Mouse (Mus musculus): ENCODE measurements at regions not wholly inside any gene's neighbourhood (a gene's known extent, or its start where the extent isn't known, plus 50 kb on each side); places are given as distances from the start of the nearest gene placed in this dataset.

DNA sequence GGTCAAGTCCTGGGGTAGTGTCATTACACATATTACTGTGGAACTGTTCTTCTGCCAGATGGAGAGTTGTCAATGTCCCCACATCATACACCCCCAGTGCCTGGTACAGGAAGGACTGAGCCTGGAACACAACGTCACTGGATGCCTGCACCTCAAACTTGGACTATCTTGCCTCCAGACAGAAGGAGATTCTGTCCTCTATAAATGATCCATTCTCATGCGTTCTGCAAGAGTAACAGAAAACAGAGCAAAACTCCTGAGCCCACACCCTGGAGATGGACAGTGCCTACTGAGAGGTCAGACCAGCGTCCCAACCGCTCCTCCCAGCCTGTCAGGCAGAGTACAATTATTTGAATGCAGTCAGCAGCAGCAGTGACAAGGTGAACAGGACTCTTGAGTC is 261.1 kb downstream of the Dysf start:
- TF ChIP-seq MAX (IDR thresholded peaks at IDR 0.05) (no peak), CTCF (IDR thresholded peaks at IDR 0.05; ENCODE audit: control insufficient read depth, insufficient read depth, insufficient read length) (no peak), FOSL1 (IDR thresholded peaks at IDR 0.05; ENCODE audit: insufficient read depth, low read length, poor library complexity, severe bottlenecking) (no peak), MYOD1 (IDR thresholded peaks at IDR 0.05; ENCODE audit: control insufficient read depth, insufficient read length, low read depth) (no peak)

All from C2C12 (cell line).